Mouse (Mus musculus) forebrain, embryonic 13.5 days (tissue): Measurements from ENCODE around the gene Slit3. TPM values are rescaled to one million over a fixed set of nuclear protein-coding genes. Genes with fewer than 3 reads are reported as not detected.

Source experiments
- ATAC-seq: fragments of 200-750 bp; cut with Nextera tagmentation; 2 replicates; pipeline ENCODE4 v1.8.0; 2017
- H3K27ac ChIP-seq: fragments of 300-500 bp; sonication (generic); 2 replicates; pipeline ENCODE4 v1.5.1; 2015; ENCODE audit warnings: inconsistent platforms, mild to moderate bottlenecking, moderate library complexity
- H3K27me3 ChIP-seq: fragments of 300-500 bp; sonication (generic); 2 replicates; pipeline ENCODE4 v1.6.1; 2015; ENCODE audit warnings: mild to moderate bottlenecking, inconsistent platforms
- H3K36me3 ChIP-seq: fragments of 300-500 bp; sonication (generic); 2 replicates; pipeline ENCODE4 v1.6.1; 2015; ENCODE audit warnings: mild to moderate bottlenecking, inconsistent platforms; ENCODE audit not compliant: poor library complexity, severe bottlenecking
- H3K4me1 ChIP-seq: fragments of 300-500 bp; sonication (generic); 2 replicates; pipeline ENCODE4 v1.6.1; 2015; ENCODE audit warnings: inconsistent platforms
- H3K4me2 ChIP-seq: fragments of 300-500 bp; sonication (generic); 2 replicates; pipeline ENCODE4 v1.6.1; 2015; ENCODE audit warnings: inconsistent platforms, mild to moderate bottlenecking, moderate library complexity
- H3K4me3 ChIP-seq: fragments of 300-500 bp; sonication (generic); 2 replicates; pipeline ENCODE4 v1.5.1; 2015; ENCODE audit warnings: mild to moderate bottlenecking, inconsistent platforms
- H3K9ac ChIP-seq: fragments of 300-500 bp; sonication (generic); 2 replicates; pipeline ENCODE4 v1.6.1; 2015; ENCODE audit warnings: mild to moderate bottlenecking, inconsistent platforms
- H3K9me3 ChIP-seq: fragments of 300-500 bp; sonication (generic); replicated peaks from 2 replicates; pipeline ENCODE4 v1.6.1; 2016; ENCODE audit warnings: inconsistent platforms
- WGBS: fragments of 180-500 bp; shearing (Covaris S2); methylation state at CpG from one replicate; pipeline ENCODE4 v1.1.7; 2015; 5-methylcytosine and 5-hydroxymethylcytosine counted together
- polyA plus RNA-seq: library from polyadenylated mRNA; unstranded; fragments of >200 nt; fragmentation: Nextera tagmentation; extraction: Ambion mirVana; gene quantifications from 2 replicates; pipeline ENCODE4 v1.2.1, GENCODE M21; 2015

Slit3 gene
- polyA plus RNA-seq, 1 experiment from 2014 or later = 2.6 TPM

DNA sequence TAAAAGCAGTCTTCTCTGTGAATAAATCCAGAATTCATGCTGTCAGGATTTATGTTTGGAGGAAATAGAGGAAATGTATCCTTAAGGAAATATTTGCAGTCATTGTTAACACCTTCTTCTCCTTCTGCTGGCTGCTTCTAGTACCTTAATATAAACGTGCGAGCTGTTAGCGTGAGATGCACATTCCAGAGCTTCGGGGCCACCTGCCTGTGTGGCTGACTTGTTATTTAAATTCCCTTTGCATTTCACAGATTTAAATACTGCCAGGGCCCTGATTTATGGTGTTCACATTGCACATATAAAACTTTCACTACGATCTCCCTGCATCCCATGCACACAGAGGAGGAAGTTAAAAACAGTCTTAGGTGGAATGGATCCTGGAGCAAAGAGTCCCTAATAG, 221.5 kb downstream of the Slit3 start:
- no peaks in the 10 kb centered on the region for H3K36me3 ChIP-seq
- H3K4me3 ChIP-seq = no peak overlapping the region
- 80% methylated on average over 5 of the region's 5 CpGs for WGBS
- peaks cover 2% of the 10 kb centered on the region; the same call in 1 of the 2 replicates for H3K4me1 ChIP-seq
- H3K27ac ChIP-seq = no peak overlapping the region
- H3K27me3 ChIP-seq = peaks cover 36% of the 10 kb centered on the region
- no peak overlapping the region for H3K9ac ChIP-seq
- no peak overlapping the region for H3K4me2 ChIP-seq
- H3K9me3 ChIP-seq = no peaks in the 10 kb centered on the region
- ATAC-seq = no peak

GRCm38 (mm10) chr11:35345696-35346480, 224.9 kb downstream of the Slit3 start:
- Histone ChIP-seq H3K27ac (no peak overlapping the region), H3K27me3 (peaks cover 60% of the 10 kb centered on the region), H3K4me3 (no peak overlapping the region), H3K4me2 (no peak overlapping the region), H3K9me3 (no peaks in the 10 kb centered on the region), H3K4me1 (no peaks in the 10 kb centered on the region), H3K36me3 (no peaks in the 10 kb centered on the region), H3K9ac (no peak overlapping the region)
- no peak for ATAC-seq
- WGBS = 84% methylated on average over 13 of the region's 13 CpGs

- Histone ChIP-seq H3K4me2 (no peak overlapping the region), H3K27me3 (peaks cover 74% of the 10 kb centered on the region), H3K36me3 (no peaks in the 10 kb centered on the region), H3K4me3 (no peak overlapping the region), H3K9ac (no peak overlapping the region), H3K9me3 (no peaks in the 10 kb centered on the region), H3K4me1 (peaks cover 4% of the 10 kb centered on the region; the same call in 1 of the 2 replicates), H3K27ac (no peak overlapping the region)
- 39% methylated on average over 4 of the region's 4 CpGs for WGBS
- ATAC-seq = no peak
These were observed 227.1 kb downstream of the Slit3 start for GRCm38 (mm10) chr11:35348099-35348498.

- no peak overlapping the region for H3K4me3 ChIP-seq
- H3K4me2 ChIP-seq = no peak overlapping the region
- no peaks in the 10 kb centered on the region for H3K36me3 ChIP-seq
- no peaks in the 10 kb centered on the region for H3K9me3 ChIP-seq
- WGBS = 7% methylated on average over 4 of the region's 4 CpGs
- no peak overlapping the region for H3K9ac ChIP-seq
- no peak for ATAC-seq
- H3K27ac ChIP-seq = no peak overlapping the region
- H3K27me3 ChIP-seq = peaks cover 76% of the 10 kb centered on the region
- peaks cover 4% of the 10 kb centered on the region; the same call in 1 of the 2 replicates for H3K4me1 ChIP-seq
These were observed 229.9 kb downstream of the Slit3 start for GRCm38 (mm10) chr11:35350968-35351367.

GRCm38 (mm10) chr11:35351376-35351775, 230.4 kb downstream of the Slit3 start:
- no peak overlapping the region for H3K4me2 ChIP-seq
- peaks cover 4% of the 10 kb centered on the region; the same call in 1 of the 2 replicates for H3K4me1 ChIP-seq
- no peaks in the 10 kb centered on the region for H3K36me3 ChIP-seq
- WGBS = 2% methylated on average over 2 of the region's 2 CpGs
- no peak for ATAC-seq
- no peaks in the 10 kb centered on the region for H3K9me3 ChIP-seq
- no peak overlapping the region for H3K9ac ChIP-seq
- H3K27me3 ChIP-seq = peaks cover 76% of the 10 kb centered on the region
- no peak overlapping the region for H3K27ac ChIP-seq
- no peak overlapping the region for H3K4me3 ChIP-seq

DNA sequence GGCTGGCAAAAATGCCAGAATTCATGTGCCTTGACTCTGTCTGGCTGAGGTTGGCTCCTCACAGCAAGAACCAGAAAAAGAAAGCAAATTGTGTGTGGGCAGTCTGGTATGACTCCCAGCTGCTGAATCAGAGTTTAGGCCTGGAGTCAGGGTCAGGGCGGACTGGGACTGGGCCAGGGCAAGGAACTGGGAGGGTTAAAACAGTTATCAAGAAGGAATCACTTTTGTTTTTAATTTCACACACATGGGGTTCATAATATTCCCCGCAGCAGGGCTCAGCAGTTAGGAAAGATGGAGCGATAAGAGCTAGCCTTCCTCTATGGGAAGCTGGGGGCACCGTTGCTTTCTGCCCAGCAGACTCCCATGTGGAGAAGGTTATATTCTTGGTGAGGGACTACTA, 234.8 kb downstream of the Slit3 start:
- H3K27me3 ChIP-seq = peaks cover 60% of the 10 kb centered on the region
- no peak overlapping the region for H3K9ac ChIP-seq
- no peak for ATAC-seq
- H3K27ac ChIP-seq = no peak overlapping the region
- no peaks in the 10 kb centered on the region for H3K36me3 ChIP-seq
- H3K9me3 ChIP-seq = no peaks in the 10 kb centered on the region
- H3K4me3 ChIP-seq = no peak overlapping the region
- WGBS = 86% methylated on average over 4 of the region's 4 CpGs
- H3K4me2 ChIP-seq = no peak overlapping the region
- peaks cover 4% of the 10 kb centered on the region; the same call in 1 of the 2 replicates for H3K4me1 ChIP-seq

- Histone ChIP-seq H3K4me1 (peaks cover 23% of the 10 kb centered on the region), H3K36me3 (no peaks in the 10 kb centered on the region), H3K27me3 (peaks cover 63% of the 10 kb centered on the region), H3K4me3 (no peak overlapping the region), H3K9ac (no peak overlapping the region), H3K27ac (no peak overlapping the region), H3K9me3 (no peaks in the 10 kb centered on the region), H3K4me2 (no peak overlapping the region)
- ATAC-seq = no peak
- WGBS = 90% methylated on average over 6 of the region's 6 CpGs
These were observed 240.0 kb downstream of the Slit3 start for GRCm38 (mm10) chr11:35361071-35361470.

DNA sequence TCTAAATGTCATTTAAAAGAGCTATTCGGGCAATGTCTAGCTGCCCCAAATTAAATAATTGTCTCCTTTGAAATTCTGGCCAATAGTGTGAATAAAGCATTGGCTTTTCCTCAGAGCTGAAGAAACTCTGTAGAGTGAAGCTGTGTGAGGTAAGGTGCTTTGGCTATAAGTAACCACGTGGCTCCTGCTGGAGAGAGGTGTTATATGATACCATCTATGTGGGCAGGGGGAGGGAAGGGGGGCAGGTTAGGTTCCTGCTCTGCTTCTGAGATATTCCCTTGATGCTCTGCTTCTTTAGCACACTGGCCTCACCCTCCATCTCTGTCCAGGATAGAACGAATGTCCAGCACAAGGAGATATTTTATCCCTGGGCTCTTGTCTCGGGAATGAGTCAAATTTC, 242.0 kb downstream of the Slit3 start:
- 48% methylated on average over 4 of the region's 4 CpGs for WGBS
- H3K9ac ChIP-seq = no peak overlapping the region
- H3K27me3 ChIP-seq = peaks cover 63% of the 10 kb centered on the region
- H3K4me1 ChIP-seq = peaks cover 26% of the 10 kb centered on the region
- H3K4me3 ChIP-seq = no peak overlapping the region
- H3K36me3 ChIP-seq = no peaks in the 10 kb centered on the region
- H3K4me2 ChIP-seq = no peak overlapping the region
- no peak for ATAC-seq
- H3K27ac ChIP-seq = no peak overlapping the region
- H3K9me3 ChIP-seq = peaks cover 6% of the 10 kb centered on the region; the same call in 1 of the 2 replicates

- H3K4me1 ChIP-seq = peaks cover 26% of the 10 kb centered on the region
- peaks cover 6% of the 10 kb centered on the region; the same call in 1 of the 2 replicates for H3K9me3 ChIP-seq
- no peak for ATAC-seq
- peaks cover 73% of the 10 kb centered on the region for H3K27me3 ChIP-seq
- H3K4me3 ChIP-seq = no peak overlapping the region
- no peak overlapping the region for H3K27ac ChIP-seq
- H3K9ac ChIP-seq = no peak overlapping the region
- H3K36me3 ChIP-seq = no peaks in the 10 kb centered on the region
- 31% methylated on average over 10 of the region's 10 CpGs for WGBS
- H3K4me2 ChIP-seq = no peak overlapping the region
These were observed 243.4 kb downstream of the Slit3 start for GRCm38 (mm10) chr11:35364469-35364868.

GRCm38 (mm10) chr11:35365510-35365931, 244.5 kb downstream of the Slit3 start:
- Histone ChIP-seq H3K4me1 (peaks cover 32% of the 10 kb centered on the region), H3K36me3 (no peaks in the 10 kb centered on the region), H3K4me2 (no peak overlapping the region), H3K9ac (no peak overlapping the region), H3K4me3 (no peak overlapping the region), H3K27ac (no peak overlapping the region), H3K9me3 (peaks cover 6% of the 10 kb centered on the region; the same call in 1 of the 2 replicates), H3K27me3 (peaks cover 81% of the 10 kb centered on the region)
- WGBS = 2% methylated on average over 8 of the region's 8 CpGs
- no peak for ATAC-seq

- H3K9ac ChIP-seq = no peak overlapping the region
- H3K4me1 ChIP-seq = peaks cover 32% of the 10 kb centered on the region
- no peak overlapping the region for H3K4me2 ChIP-seq
- no peaks in the 10 kb centered on the region for H3K36me3 ChIP-seq
- no peak overlapping the region for H3K4me3 ChIP-seq
- H3K9me3 ChIP-seq = peaks cover 6% of the 10 kb centered on the region; the same call in 1 of the 2 replicates
- H3K27me3 ChIP-seq = peaks cover 83% of the 10 kb centered on the region
- WGBS = 76% methylated on average over 4 of the region's 4 CpGs
- no peak for ATAC-seq
- no peak overlapping the region for H3K27ac ChIP-seq
These were observed 245.6 kb downstream of the Slit3 start for GRCm38 (mm10) chr11:35366611-35367010.

- ATAC-seq = no peak
- no peak overlapping the region for H3K9ac ChIP-seq
- peaks cover 32% of the 10 kb centered on the region for H3K4me1 ChIP-seq
- H3K9me3 ChIP-seq = peaks cover 7% of the 10 kb centered on the region
- WGBS = 88% methylated on average over 4 of the region's 4 CpGs
- H3K27me3 ChIP-seq = peaks cover 77% of the 10 kb centered on the region
- H3K27ac ChIP-seq = no peak overlapping the region
- no peak overlapping the region for H3K4me2 ChIP-seq
- H3K36me3 ChIP-seq = no peaks in the 10 kb centered on the region
- H3K4me3 ChIP-seq = no peak overlapping the region
These were observed 246.2 kb downstream of the Slit3 start for GRCm38 (mm10) chr11:35367248-35367647.
